Mouse (Mus musculus): ENCODE measurements around the gene Hmcn1.

DNA sequence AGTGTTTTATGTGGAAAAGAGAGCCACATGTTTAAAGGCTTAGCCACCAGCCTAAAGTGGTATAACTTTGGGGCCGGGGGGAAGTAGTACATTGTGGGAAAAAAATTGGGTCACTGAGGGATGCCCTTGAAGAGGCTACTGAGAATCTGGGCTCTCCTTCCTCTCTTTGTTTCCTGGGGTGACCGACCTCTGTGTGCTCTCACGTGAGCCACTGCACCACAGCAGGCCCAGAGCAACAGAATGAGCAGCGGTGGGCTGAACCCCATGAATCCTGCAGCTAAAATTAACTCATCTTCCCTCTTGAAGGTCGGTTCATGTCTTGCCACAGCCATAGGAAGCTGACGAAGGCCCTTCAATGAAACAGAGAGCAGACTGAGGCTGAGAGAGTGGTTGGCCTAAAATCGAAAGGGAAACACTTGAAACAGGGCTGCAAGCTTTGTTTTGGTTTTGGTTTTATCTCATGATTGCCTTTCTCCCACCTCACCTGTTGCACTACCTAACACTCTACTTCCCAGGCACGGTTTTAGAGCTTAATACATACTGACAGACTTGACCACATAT lies 8.7 kb upstream of the Hmcn1 start:
- TF ChIP-seq CTCF (IDR thresholded peaks at IDR 0.05; ENCODE audit: control insufficient read depth, insufficient read depth, low read length) (no peak), POLR2A (IDR thresholded peaks at IDR 0.05; ENCODE audit: borderline replicate concordance, control insufficient read depth, low read depth, low read length) (no peak)
